Mouse (Mus musculus) embryonic facial prominence, embryonic 13.5 days (tissue): ENCODE data around the gene Cntn6. TPM values are rescaled to one million over a fixed set of nuclear protein-coding genes. Genes with fewer than 3 reads are reported as not detected.

ENCODE experiments used
- ATAC-seq: fragments of 200-750 bp; cut with Nextera tagmentation; 2 replicates; pipeline ENCODE4 v1.8.0; 2017; ENCODE audit warnings: low read depth; ENCODE audit not compliant: insufficient number of reproducible peaks, insufficient read depth, low FRiP score, low TSS enrichment
- H3K27ac ChIP-seq: fragments of 300-500 bp; sonication (generic); 2 replicates; pipeline ENCODE4 v1.5.1; 2015; ENCODE audit warnings: moderate library complexity, mild to moderate bottlenecking, inconsistent platforms
- H3K27me3 ChIP-seq: fragments of 300-500 bp; sonication (generic); 2 replicates; pipeline ENCODE4 v1.6.1; 2015; ENCODE audit warnings: mild to moderate bottlenecking, inconsistent platforms
- H3K36me3 ChIP-seq: fragments of 300-500 bp; sonication (generic); 2 replicates; pipeline ENCODE4 v1.6.1; 2015; ENCODE audit warnings: mild to moderate bottlenecking, inconsistent platforms
- H3K4me1 ChIP-seq: fragments of 300-500 bp; sonication (generic); 2 replicates; pipeline ENCODE4 v1.6.1; 2015; ENCODE audit warnings: inconsistent platforms
- H3K4me2 ChIP-seq: fragments of 300-500 bp; sonication (generic); 2 replicates; pipeline ENCODE4 v1.6.1; 2015; ENCODE audit warnings: moderate library complexity, mild to moderate bottlenecking, inconsistent platforms
- H3K4me3 ChIP-seq: fragments of 300-500 bp; sonication (generic); 2 replicates; pipeline ENCODE4 v1.5.1; 2015; ENCODE audit warnings: mild to moderate bottlenecking, inconsistent platforms
- H3K9ac ChIP-seq: fragments of 300-500 bp; sonication (generic); 2 replicates; pipeline ENCODE4 v1.6.1; 2015; ENCODE audit warnings: mild to moderate bottlenecking, inconsistent platforms
- H3K9me3 ChIP-seq: fragments of 300-500 bp; sonication (generic); 2 replicates; pipeline ENCODE4 v1.6.1; 2016; ENCODE audit warnings: inconsistent platforms
- WGBS: fragments of 180-500 bp; shearing (Covaris S2); methylation state at CpG from one replicate; pipeline ENCODE4 v1.1.7; 2015; ENCODE audit warnings: mixed read lengths; 5-methylcytosine and 5-hydroxymethylcytosine counted together
- polyA plus RNA-seq: library from polyadenylated mRNA; unstranded; fragments of >200 nt; fragmentation: Nextera tagmentation; extraction: Ambion mirVana; gene quantifications from 2 replicates; pipeline ENCODE4 v1.2.1, GENCODE M21; 2015

Gene Cntn6
- polyA plus RNA-seq, 1 experiment from 2014 or later, result 4.7 TPM

GRCm38 (mm10) chr6:104783891-104784290, 291.3 kb downstream of the Cntn6 start:
- Histone ChIP-seq H3K9me3 (no peaks in the 10 kb centered on the region), H3K27me3 (no peaks in the 10 kb centered on the region), H3K4me1 (no peaks in the 10 kb centered on the region), H3K4me2 (no peak overlapping the region), H3K36me3 (no peaks in the 10 kb centered on the region), H3K4me3 (no peak overlapping the region), H3K27ac (no peak overlapping the region), H3K9ac (no peak overlapping the region)
- 0 out of 2 replicates have a peak, but pooled peaks have one; percentile 15 for ATAC-seq
- WGBS, result 91% methylated on average over 3 of the region's 3 CpGs

- no peak overlapping the region for H3K9ac ChIP-seq
- H3K27me3 ChIP-seq, result no peaks in the 10 kb centered on the region
- no peak overlapping the region for H3K4me2 ChIP-seq
- no peak overlapping the region for H3K4me3 ChIP-seq
- H3K27ac ChIP-seq, result no peak overlapping the region
- 70% methylated on average over 2 of the region's 2 CpGs for WGBS
- H3K4me1 ChIP-seq, result no peaks in the 10 kb centered on the region
- H3K9me3 ChIP-seq, result no peaks in the 10 kb centered on the region
- no peak for ATAC-seq
- no peaks in the 10 kb centered on the region for H3K36me3 ChIP-seq
These were observed 294.9 kb downstream of the Cntn6 start for GRCm38 (mm10) chr6:104787502-104787901.

DNA sequence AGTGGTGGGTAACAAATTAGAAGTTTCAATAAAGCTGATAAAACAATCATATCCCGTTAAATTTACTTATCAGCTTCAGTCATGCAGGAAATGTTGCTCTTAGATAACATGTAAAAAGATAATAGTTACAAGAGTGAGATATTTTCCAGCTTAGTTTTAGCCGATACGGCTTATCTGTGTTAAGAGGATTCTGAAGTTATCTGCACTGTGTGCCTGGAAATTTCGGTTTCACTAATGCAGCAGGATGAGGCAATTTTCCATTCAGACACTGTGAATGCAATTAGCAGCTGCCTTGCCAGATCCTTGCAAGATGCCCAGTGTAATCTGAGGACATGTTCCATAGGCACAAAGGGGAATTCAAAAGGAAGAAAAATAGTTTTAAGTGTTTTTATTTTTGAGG, 315.9 kb downstream of the Cntn6 start:
- H3K27ac ChIP-seq, result no peak overlapping the region
- H3K4me3 ChIP-seq, result no peak overlapping the region
- H3K4me2 ChIP-seq, result no peak overlapping the region
- H3K27me3 ChIP-seq, result no peaks in the 10 kb centered on the region
- WGBS, result 61% methylated on average over 4 of the region's 4 CpGs
- H3K36me3 ChIP-seq, result no peaks in the 10 kb centered on the region
- H3K9ac ChIP-seq, result no peak overlapping the region
- no peak for ATAC-seq
- no peaks in the 10 kb centered on the region for H3K9me3 ChIP-seq
- H3K4me1 ChIP-seq, result no peaks in the 10 kb centered on the region

GRCm38 (mm10) chr6:104815610-104816009, 323.0 kb downstream of the Cntn6 start:
- no peak overlapping the region for H3K27ac ChIP-seq
- H3K9me3 ChIP-seq, result no peaks in the 10 kb centered on the region
- H3K27me3 ChIP-seq, result no peaks in the 10 kb centered on the region
- no peak overlapping the region for H3K4me2 ChIP-seq
- no peak overlapping the region for H3K9ac ChIP-seq
- 75% methylated on average over 2 of the region's 2 CpGs for WGBS
- no peaks in the 10 kb centered on the region for H3K36me3 ChIP-seq
- no peak for ATAC-seq
- H3K4me1 ChIP-seq, result no peaks in the 10 kb centered on the region
- H3K4me3 ChIP-seq, result no peak overlapping the region

- Histone ChIP-seq H3K27me3 (no peaks in the 10 kb centered on the region), H3K36me3 (no peaks in the 10 kb centered on the region), H3K4me2 (no peak overlapping the region), H3K9ac (no peak overlapping the region), H3K4me3 (no peak overlapping the region), H3K4me1 (no peaks in the 10 kb centered on the region), H3K27ac (no peak overlapping the region), H3K9me3 (no peaks in the 10 kb centered on the region)
- WGBS, result 81% methylated on average over 1 of the region's 1 CpGs
- no peak for ATAC-seq
These were observed 387.1 kb downstream of the Cntn6 start for GRCm38 (mm10) chr6:104879711-104880110.

DNA sequence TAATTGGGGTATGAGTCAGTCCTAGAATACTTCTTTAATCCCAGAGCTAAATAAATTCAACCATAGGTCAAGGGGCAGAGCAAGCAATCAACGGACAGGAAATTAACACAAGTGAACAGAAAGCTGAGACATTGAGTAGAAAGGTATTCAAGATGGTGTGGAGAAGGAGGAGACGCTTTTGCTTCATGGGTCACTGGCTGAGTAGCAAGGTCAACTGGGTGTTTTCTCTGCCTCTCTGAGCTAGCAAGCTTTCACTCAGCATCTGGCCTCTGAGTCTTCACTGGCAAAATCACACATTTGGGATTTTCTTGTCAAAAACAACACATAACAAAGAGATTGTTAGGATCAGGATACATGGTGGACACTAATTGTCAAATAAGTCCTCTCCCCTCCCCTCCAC, 391.4 kb downstream of the Cntn6 start:
- Histone ChIP-seq H3K27me3 (no peaks in the 10 kb centered on the region), H3K9ac (no peak overlapping the region), H3K4me3 (no peak overlapping the region), H3K9me3 (no peaks in the 10 kb centered on the region), H3K27ac (no peak overlapping the region), H3K4me1 (no peaks in the 10 kb centered on the region), H3K4me2 (no peak overlapping the region), H3K36me3 (no peaks in the 10 kb centered on the region)
- ATAC-seq, result no peak
- WGBS, result 15% methylated on average over 2 of the region's 2 CpGs

- no peak for ATAC-seq
These were observed 393.2 kb downstream of the Cntn6 start for GRCm38 (mm10) chr6:104885829-104886228.

GRCm38 (mm10) chr6:104891071-104891470, 398.5 kb downstream of the Cntn6 start:
- no peak for ATAC-seq
- no peaks in the 10 kb centered on the region for H3K27me3 ChIP-seq
- 82% methylated on average over 3 of the region's 3 CpGs for WGBS
- H3K4me1 ChIP-seq, result no peaks in the 10 kb centered on the region
- no peak overlapping the region for H3K27ac ChIP-seq
- H3K4me3 ChIP-seq, result no peak overlapping the region
- H3K9ac ChIP-seq, result no peak overlapping the region
- H3K9me3 ChIP-seq, result no peaks in the 10 kb centered on the region
- H3K4me2 ChIP-seq, result no peak overlapping the region
- no peaks in the 10 kb centered on the region for H3K36me3 ChIP-seq

More at GRCm38 (mm10) chr6:104885829-104886228, 393.2 kb downstream of the Cntn6 start:
- Histone ChIP-seq H3K9ac (no peak overlapping the region), H3K27ac (no peak overlapping the region), H3K27me3 (no peaks in the 10 kb centered on the region), H3K4me1 (no peaks in the 10 kb centered on the region), H3K4me2 (no peak overlapping the region), H3K9me3 (no peaks in the 10 kb centered on the region), H3K36me3 (no peaks in the 10 kb centered on the region), H3K4me3 (no peak overlapping the region)
